Mouse (Mus musculus) testis, postnatal 14 days (tissue): ENCODE results near the gene Rnf34.
A peak's percentile ranks its signal among the peaks of the same experiment; 100 is the strongest.

ENCODE experiments used
- DNase-seq: peaks from one replicate; pipeline ENCODE4 v3.0.0; 2021; ENCODE audit warnings: low spot score

Rnf34 gene

GRCm38 (mm10) chr5:122899777-122900557, 50.1 kb downstream of the Rnf34 start:
- peak; percentile 92 for DNase-seq

DNA sequence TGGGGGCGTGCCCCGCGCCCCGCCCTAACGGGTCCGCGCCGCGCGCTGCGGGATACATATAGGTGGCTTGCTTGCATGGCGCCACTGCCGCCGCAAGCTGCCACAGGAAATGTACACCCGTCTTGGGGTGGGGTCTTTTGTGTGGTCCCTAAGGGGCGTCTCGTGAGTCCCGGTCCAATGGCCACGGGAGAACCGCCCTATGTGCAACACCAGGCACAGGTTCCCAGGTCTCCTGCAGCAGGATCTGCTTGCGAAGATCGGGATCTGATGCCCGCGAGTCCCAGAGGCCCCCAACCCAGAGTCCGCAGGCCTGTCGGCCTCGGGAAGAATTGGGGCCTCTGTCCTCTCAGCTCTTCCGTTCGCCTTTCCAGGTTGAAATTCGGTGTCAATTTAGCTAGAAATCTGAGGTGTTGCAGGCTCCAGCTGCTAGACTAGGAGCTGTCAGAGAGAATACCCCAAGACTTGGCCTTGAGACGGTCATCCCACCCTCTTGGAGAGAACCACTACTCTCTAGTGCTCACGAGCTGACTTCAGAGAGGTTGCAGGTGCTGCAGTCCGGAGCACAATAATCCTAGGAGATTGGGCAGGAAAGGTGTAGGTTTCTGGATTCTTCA, 50.8 kb downstream of the Rnf34 start:
- no peak for DNase-seq

DNA sequence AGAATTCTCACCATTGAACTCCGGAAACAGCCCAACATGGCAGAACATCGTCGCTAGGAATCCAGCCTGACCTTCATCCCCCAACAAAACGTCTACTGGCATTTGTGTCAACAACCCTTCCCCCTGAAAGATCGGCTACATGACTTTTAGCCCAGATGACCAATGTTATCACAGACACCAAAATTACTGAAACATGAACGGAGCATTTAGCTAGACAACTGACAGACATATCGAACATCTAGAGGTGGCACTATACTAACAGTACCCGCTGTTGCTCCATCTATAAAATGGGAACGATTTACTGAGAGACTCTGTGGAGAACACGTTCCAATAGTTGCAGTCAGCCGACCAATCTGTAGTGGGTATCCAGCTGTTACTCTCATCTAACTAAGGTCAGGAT, 51.3 kb downstream of the Rnf34 start:
- no peak for DNase-seq

- DNase-seq = no peak
Measured at GRCm38 (mm10) chr5:122901666-122902065, 51.8 kb downstream of the Rnf34 start.

DNA sequence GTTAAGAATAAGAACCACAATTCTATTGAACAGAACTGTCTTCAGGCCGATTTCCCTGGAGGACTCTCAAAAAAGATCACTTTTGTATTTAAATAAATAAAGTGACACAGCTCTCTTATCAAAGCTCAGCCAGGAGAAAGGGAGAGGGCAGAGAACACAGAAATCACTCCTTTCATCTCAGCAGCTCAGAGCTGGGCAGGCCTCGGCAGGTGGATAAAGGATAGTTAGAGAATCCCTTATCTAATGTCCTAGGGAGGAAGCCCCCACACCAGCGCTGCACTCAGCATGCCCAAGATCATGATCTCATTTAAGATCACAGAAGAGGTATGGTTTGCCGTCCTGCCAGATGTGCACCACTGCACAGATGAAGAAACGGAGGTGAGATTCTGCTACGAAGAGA, 52.4 kb downstream of the Rnf34 start:
- DNase-seq = no peak

GRCm38 (mm10) chr5:122903165-122903564, 53.3 kb downstream of the Rnf34 start:
- no peak for DNase-seq

GRCm38 (mm10) chr5:122907182-122907581, 57.3 kb downstream of the Rnf34 start:
- no peak for DNase-seq

DNA sequence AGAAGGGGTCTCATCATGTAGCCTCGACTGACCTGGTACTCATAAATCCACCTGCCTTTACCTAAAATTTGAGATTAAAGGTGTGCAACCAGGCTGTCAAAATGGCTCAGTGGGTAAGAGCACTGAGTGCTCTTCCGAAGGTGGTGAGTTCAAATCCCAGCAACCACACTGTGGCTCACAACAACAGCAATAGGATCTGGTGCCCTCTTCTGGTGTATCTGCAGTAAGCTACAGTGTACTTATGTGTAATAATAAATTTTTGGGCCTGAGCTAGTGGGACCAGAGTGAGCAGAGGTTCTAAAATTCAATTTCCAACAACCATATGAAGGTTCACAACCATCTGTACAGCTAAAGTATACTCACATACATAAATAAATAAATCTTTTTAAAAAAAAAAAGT, 58.2 kb downstream of the Rnf34 start:
- no peak for DNase-seq

DNA sequence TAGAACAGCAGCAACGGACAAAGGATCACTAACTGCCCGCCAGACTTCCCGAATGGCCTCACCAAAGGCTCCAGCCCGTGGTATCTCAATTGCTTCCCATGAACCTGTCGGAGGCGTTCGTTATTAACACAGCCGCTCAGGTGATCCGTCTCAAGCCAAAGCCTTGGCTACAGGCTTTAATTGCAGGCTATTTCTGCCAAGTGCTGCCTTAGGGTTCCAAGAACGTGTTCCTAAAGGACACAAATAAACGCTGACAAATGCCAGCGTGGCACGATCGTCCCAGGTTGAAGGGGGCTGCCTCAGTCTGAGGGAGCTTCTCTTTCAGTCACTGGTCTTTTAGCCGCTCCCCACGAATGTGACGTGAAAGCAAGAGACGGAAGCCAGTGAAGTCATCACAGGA, 59.6 kb downstream of the Rnf34 start:
- DNase-seq = no peak

GRCm38 (mm10) chr5:122912863-122913262, 63.0 kb downstream of the Rnf34 start:
- DNase-seq = no peak

DNA sequence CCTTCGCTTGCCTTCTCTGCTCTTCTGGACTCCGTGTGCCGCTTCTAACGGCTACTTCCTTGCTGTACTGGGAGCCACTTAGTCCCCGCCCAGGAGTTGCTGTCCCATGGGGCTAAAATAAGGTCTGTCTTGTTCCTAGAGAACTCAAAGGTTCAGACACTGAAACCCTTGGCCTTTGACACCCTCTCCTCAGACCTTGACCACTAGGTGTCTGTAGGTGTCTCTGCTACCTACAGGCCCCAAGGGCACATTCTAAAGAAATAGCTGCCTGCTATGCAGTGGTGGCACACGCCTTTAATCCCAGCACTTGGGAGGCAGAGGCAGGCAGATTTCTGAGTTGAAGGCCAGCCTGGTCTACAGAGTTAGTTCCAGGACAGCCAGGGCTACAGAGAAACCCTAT, 66.3 kb downstream of the Rnf34 start:
- no peak for DNase-seq

DNA sequence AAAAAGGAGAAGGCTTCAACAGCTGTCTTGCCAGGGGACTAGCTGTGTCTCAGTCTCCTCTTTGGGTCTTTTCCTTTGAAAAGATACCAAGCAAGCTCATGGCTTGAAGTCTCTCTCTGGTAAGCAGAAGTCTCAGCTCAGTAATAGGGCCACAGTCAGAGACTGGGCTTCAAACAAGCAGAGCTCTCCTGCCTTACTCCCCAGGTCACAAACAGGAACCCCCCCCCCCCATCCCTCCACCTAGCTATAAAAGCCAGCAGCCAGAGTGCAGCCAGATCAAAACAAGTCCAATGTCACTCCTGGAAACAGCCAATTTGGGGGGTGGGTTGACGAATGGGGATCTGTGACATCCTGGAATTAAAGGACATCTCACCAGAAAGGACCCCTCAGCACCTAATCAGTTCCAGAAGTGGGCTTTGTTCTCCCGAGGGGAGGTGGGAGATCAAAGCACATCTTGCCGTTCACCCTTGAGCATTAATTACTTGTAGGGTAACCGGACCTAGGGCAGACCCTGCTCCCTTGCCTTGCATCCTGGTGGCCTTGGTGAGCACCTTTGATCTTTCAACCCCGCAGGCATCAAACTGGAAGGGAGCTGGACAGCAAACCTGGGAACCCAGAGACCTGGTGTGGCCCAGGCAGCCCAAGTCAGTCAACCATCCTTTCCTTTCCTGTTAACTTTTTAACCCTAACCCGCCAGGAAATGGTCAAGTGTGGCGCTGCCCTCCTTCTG, 68.3 kb downstream of the Rnf34 start:
- DNase-seq = no peak

DNA sequence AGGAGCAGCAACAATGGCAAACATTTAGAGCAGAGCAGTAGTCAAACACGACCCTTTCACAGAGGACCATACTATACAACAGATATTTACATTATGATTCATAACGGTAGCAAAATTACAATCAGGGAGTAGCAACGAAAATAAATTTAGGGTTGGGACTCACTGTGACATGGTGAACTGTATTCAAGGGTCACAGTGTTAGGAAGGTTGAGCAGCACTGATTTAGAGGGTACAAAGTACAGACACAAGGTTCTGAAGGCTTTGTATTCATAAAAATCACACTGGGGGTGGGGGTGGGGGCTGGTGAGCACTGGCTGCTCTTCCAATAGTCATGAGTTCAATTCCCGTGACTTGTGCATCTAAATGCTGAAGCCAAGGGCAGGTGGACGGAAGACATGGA, 70.7 kb downstream of the Rnf34 start:
- no peak for DNase-seq
